Mouse (Mus musculus) CD4-positive, CD25-positive, alpha-beta regulatory T cell, adult 9 weeks (primary cell): ENCODE results near the gene Serpina1a. TPM values are rescaled to one million over a fixed set of nuclear protein-coding genes. Genes with fewer than 3 reads are reported as not detected.

Source experiments
- polyA plus RNA-seq: library from polyadenylated mRNA; unstranded; fragments of 100-300 nt; shearing (Covaris generic); gene quantifications from one replicate; pipeline ENCODE4 v1.2.1, GENCODE M21; 2017

The Serpina1a gene
- polyA plus RNA-seq: not detected

DNA sequence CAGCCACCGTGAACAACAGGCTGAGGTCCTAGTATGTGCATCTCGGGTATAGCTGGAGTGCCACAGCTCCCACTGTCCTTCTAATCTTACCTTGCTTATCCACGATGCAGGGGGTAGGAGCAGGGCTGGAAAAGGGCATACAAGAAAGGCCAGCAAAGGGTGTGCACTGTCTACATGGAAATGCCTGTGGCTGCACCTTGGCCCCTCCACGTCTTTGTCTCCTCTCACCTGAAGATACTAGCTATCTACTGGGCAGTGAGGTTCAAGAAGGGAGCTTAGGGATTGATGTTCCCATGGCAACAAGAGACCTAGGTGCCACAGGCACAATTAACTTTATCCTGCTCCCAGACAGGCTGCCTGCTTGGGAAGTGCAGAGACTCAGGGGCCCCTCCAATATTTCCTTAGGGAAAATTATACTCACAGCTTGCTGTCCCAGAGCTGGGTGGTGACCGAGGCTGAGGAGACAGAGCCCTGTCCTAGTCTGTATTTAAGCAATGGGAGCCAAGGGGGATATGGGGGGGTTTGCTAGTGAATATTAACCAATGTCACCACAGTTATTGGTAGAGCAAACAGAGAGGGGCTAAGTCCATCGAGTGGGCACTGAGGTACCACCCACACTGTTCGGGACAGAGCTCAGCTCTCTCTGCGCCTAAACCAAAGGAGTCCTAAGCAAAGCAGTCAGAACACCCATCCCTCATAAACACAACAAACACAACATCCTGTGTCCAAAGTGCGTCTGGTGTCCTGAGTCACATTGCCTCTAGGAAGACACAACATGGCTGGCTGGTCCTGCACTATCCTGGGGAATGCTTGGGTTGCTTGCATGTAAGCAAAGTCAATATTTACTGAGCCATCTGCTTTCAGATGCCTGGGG, at the start of gene Serpina1a:
TSS of gene Serpina1a (minus strand) at position 462 of the 874 bp plus-strand sequence.

GRCm38 (mm10) chr12:103904837-103905340, 41.5 kb upstream of the Serpina1a start, which contains the start of gene Serpina1c:
Gene Serpina1c (minus strand): TSS chr12:103904887.

GRCm38 (mm10) chr12:103830273-103830672, 33.1 kb downstream of the Serpina1a start, which contains the start of gene Serpina1b:
Gene Serpina1b (minus strand): TSS chr12:103830373.

Other genes starting within 250 kb of the Serpina1a start
- not detected for gene Serpina10, start 232.1 kb downstream of the Serpina1a start, polyA plus RNA-seq
- gene Serpina6, start 206.3 kb downstream of the Serpina1a start, polyA plus RNA-seq: not detected
- gene Serpina16, start 187.4 kb downstream of the Serpina1a start, polyA plus RNA-seq: not detected
- not detected for gene Serpina1f, start 168.0 kb downstream of the Serpina1a start, polyA plus RNA-seq
- not detected for gene Serpina1d, start 90.0 kb downstream of the Serpina1a start, polyA plus RNA-seq
- gene Serpina1b, start 33.2 kb downstream of the Serpina1a start, polyA plus RNA-seq: not detected
- not detected for gene Serpina1c, start 41.3 kb upstream of the Serpina1a start, polyA plus RNA-seq
- not detected for gene Serpina1e, start 95.4 kb upstream of the Serpina1a start, polyA plus RNA-seq
- gene Serpina11, start 126.4 kb upstream of the Serpina1a start, polyA plus RNA-seq: not detected
- 5.3 TPM for gene Serpina9, start 150.2 kb upstream of the Serpina1a start, polyA plus RNA-seq
- gene Serpina12, start 180.9 kb upstream of the Serpina1a start, polyA plus RNA-seq: not detected
- gene Serpina5, start 237.6 kb upstream of the Serpina1a start, polyA plus RNA-seq: not detected
- not detected for gene Serpina3a, start 249.2 kb upstream of the Serpina1a start, polyA plus RNA-seq